ENCODE assay signal across 9 mouse cellular contexts in the genomic region with DNA sequence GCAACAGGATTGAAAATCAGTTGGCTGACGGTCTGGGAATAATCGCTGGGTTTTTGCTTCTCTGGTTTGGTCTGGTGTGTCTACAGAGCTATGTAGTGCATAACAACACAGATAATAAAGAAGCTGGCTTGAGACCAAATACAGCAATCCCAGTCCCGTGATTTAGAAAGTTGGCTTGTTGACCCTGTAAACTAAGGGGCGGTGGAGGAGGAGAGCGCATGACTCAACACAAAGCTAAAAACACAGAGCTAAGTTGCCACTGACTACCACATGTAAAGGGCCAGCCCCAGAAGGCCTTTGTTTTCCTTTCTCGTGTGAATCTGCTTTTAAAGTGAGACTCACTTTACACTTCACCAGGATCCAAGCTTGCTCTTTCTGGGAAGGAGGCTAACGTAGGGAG. TPM values are rescaled to one million over a fixed set of nuclear protein-coding genes. Genes with fewer than 3 reads are reported as not detected.
A peak's percentile ranks its signal among the peaks of the same experiment; 100 is the strongest.
DNase-seq lines count a peak whose midpoint lies in the region; ATAC-seq and TF ChIP-seq lines count a peak whose summit lies in the region.
"Had no signal": no experiment of that assay in that cellular context is flagged by ENCODE, and none has a peak within 500 bp of the region (broad histone marks: within the 10 kb centered on the region; RNA-seq: fewer than 3 reads in every experiment).

No protein-coding gene starts in this region.

- H3K36me3 ChIP-seq in testis, adult 2 months (ENCODE audit: control insufficient read depth, insufficient read depth, low read length), result no peaks in the 10 kb centered on the region
- H3K36me3 ChIP-seq: neural tube, embryonic 12.5 days had no signal

- no peak overlapping the region for H3K4me3 ChIP-seq in testis, adult 2 months (ENCODE audit: control insufficient read depth, low read depth, low read length)
- H3K4me3 ChIP-seq in embryonic fibroblast, embryonic 13.5 days (ENCODE audit: insufficient read depth, low read length), result no peak overlapping the region
- H3K4me3 ChIP-seq: neural tube, embryonic 12.5 days had no signal

- peaks cover 5% of the 10 kb centered on the region for H3K4me1 ChIP-seq in testis, adult 2 months (ENCODE audit: control insufficient read depth, insufficient read depth, low read length)
- peaks cover 2% of the 10 kb centered on the region for H3K4me1 ChIP-seq in embryonic fibroblast, embryonic 13.5 days (ENCODE audit: control insufficient read depth, insufficient read depth, low read length)

- no peak for TF ChIP-seq CTCF in testis, adult 2 months (IDR thresholded peaks at IDR 0.05; ENCODE audit: control insufficient read depth, insufficient read depth, insufficient replicate concordance, low read depth, low read length)
- no peak for TF ChIP-seq CTCF in embryonic fibroblast, embryonic 13.5 days (IDR thresholded peaks at IDR 0.05; ENCODE audit: borderline replicate concordance, insufficient read depth, low read length)

- DNase-seq in testis, postnatal 14 days (ENCODE audit: low spot score), result no peak
- peak; percentile 71 for DNase-seq in kidney, adult 18-20 months
- DNase-seq in lung, postnatal 36 days, result peak; percentile 75
- DNase-seq in cerebellum, adult 11 months, result no peak
- DNase-seq in right cerebral cortex, postnatal 4 days, result no peak

- peak overlapping the region; percentile 72 for H3K27ac ChIP-seq in testis, adult 2 months (ENCODE audit: control insufficient read depth, insufficient read depth, low read depth, low read length)
- H3K27ac ChIP-seq in embryonic fibroblast, embryonic 13.5 days (ENCODE audit: insufficient read depth, low read length), result peak overlapping the region; percentile 87
- H3K27ac ChIP-seq: neural tube, embryonic 12.5 days had no signal

- no peaks in the 10 kb centered on the region for H3K27me3 ChIP-seq in testis, adult 2 months (ENCODE audit: control insufficient read depth, insufficient read depth, low read length)
- H3K27me3 ChIP-seq: neural tube, embryonic 12.5 days had no signal

- no peak for TF ChIP-seq POLR2A in testis, adult 2 months (IDR thresholded peaks at IDR 0.05; ENCODE audit: control insufficient read depth, low read depth, low read length)
- TF ChIP-seq POLR2A in embryonic fibroblast, embryonic 13.5 days (IDR thresholded peaks at IDR 0.05; ENCODE audit: low read depth, low read length), result no peak

- no peak for ATAC-seq in activated CD4-positive, CD25-positive, alpha-beta regulatory T cell, adult 4 months

RNA-seq across cellular contexts. Expression of a gene that starts 3.5 kb away (rescaled TPM):
- polyA plus RNA-seq in testis, adult 2 months (2012; rRNA removed), result 330 and 494 TPM in 2 replicates
- 570 and 658 TPM in 2 replicates for polyA plus RNA-seq in embryonic fibroblast, embryonic 13.5 days (2011; ENCODE audit: insufficient read length, low read depth, missing spikeins)
- polyA plus RNA-seq in activated CD4-positive, CD25-positive, alpha-beta regulatory T cell, adult 4 months (2017; shearing (Covaris generic)), result 1,000 to 10,000 TPM in 1 of 2 experiments, 100 to 1,000 TPM in 1; 963 to 1,015 TPM

Comparison
In these comparisons a context has a peak if more than half of its experiments do, and no peak if none do; other contexts are left out.
1. DNase-seq: peak in kidney, adult 18-20 months (single experiment) and lung, postnatal 36 days (single experiment); none in testis, postnatal 14 days (single experiment), cerebellum, adult 11 months (single experiment) and right cerebral cortex, postnatal 4 days (single experiment).